Mouse (Mus musculus) kidney, embryonic 16.5 days (tissue): ENCODE measurements at regions not wholly inside any gene's neighbourhood (a gene's known extent, or its start where the extent isn't known, plus 50 kb on each side); places are given as distances from the start of the nearest gene placed in this dataset.

Experiments used
- ATAC-seq: fragments of 200-750 bp; cut with Nextera tagmentation; 2 replicates; pipeline ENCODE4 v1.8.0; 2017; ENCODE audit warnings: moderate TSS enrichment; ENCODE audit not compliant: low FRiP score, low TSS enrichment
- H3K27ac ChIP-seq: fragments of 300-500 bp; sonication (generic); 2 replicates; pipeline ENCODE4 v1.5.1; 2014; ENCODE audit warnings: low read length
- H3K27me3 ChIP-seq: fragments of 300-500 bp; sonication (generic); 2 replicates; pipeline ENCODE4 v1.6.1; 2014; ENCODE audit warnings: low read length, control low read depth, mixed read lengths; ENCODE audit not compliant: insufficient read depth
- H3K36me3 ChIP-seq: fragments of 300-500 bp; sonication (generic); 2 replicates; pipeline ENCODE4 v1.6.1; 2014; ENCODE audit warnings: low read length, control low read depth, mixed read lengths; ENCODE audit not compliant: insufficient read depth
- H3K4me1 ChIP-seq: fragments of 300-500 bp; sonication (generic); 2 replicates; pipeline ENCODE4 v1.6.1; 2014; ENCODE audit warnings: low read length, control low read depth, mixed read lengths; ENCODE audit not compliant: insufficient read depth
- H3K4me2 ChIP-seq: fragments of 300-500 bp; sonication (generic); replicated peaks from 2 replicates; pipeline ENCODE4 v1.6.1; 2014; ENCODE audit warnings: low read depth, low read length
- H3K4me3 ChIP-seq: fragments of 300-500 bp; sonication (generic); 2 replicates; pipeline ENCODE4 v1.5.1; 2014; ENCODE audit warnings: mild to moderate bottlenecking, low read length
- H3K9ac ChIP-seq: fragments of 300-500 bp; sonication (generic); replicated peaks from 2 replicates; pipeline ENCODE4 v1.6.1; 2014; ENCODE audit warnings: low read length
- H3K9me3 ChIP-seq: fragments of 300-500 bp; sonication (generic); 2 replicates; pipeline ENCODE4 v1.6.1; 2016; ENCODE audit warnings: low read length, control low read depth
- WGBS: fragments of 180-500 bp; shearing (Covaris S2); extraction: QIAGEN DNeasy Blood & Tissue Kit; methylation state at CpG from one replicate; pipeline ENCODE4 v1.1.7; 2014; 5-methylcytosine and 5-hydroxymethylcytosine counted together

GRCm38 (mm10) chr9:91711106-91711505 is 345.5 kb upstream of the Zic1 start:
- no peaks in the 10 kb centered on the region for H3K27me3 ChIP-seq
- no peak for ATAC-seq
- no peaks in the 10 kb centered on the region for H3K9me3 ChIP-seq
- WGBS: 65% methylated on average over 5 of the region's 5 CpGs
- H3K4me2 ChIP-seq: no peak overlapping the region
- no peaks in the 10 kb centered on the region for H3K36me3 ChIP-seq
- H3K4me1 ChIP-seq: no peaks in the 10 kb centered on the region
- no peak overlapping the region for H3K4me3 ChIP-seq
- H3K27ac ChIP-seq: no peak overlapping the region
- H3K9ac ChIP-seq: no peak overlapping the region

GRCm38 (mm10) chr9:91680859-91681258 is 315.2 kb upstream of the Zic1 start:
- Histone ChIP-seq H3K9me3 (no peaks in the 10 kb centered on the region), H3K36me3 (no peaks in the 10 kb centered on the region), H3K9ac (no peak overlapping the region), H3K27me3 (no peaks in the 10 kb centered on the region), H3K4me2 (no peak overlapping the region), H3K4me3 (no peak overlapping the region), H3K4me1 (no peaks in the 10 kb centered on the region), H3K27ac (no peak overlapping the region)
- ATAC-seq: no peak
- WGBS: 45% methylated on average over 6 of the region's 6 CpGs

- Histone ChIP-seq H3K4me3 (no peak overlapping the region), H3K4me2 (no peak overlapping the region), H3K36me3 (no peaks in the 10 kb centered on the region), H3K27me3 (no peaks in the 10 kb centered on the region), H3K27ac (no peak overlapping the region), H3K9ac (no peak overlapping the region), H3K9me3 (no peaks in the 10 kb centered on the region), H3K4me1 (no peaks in the 10 kb centered on the region)
- 71% methylated on average over 1 of the region's 1 CpGs for WGBS
- no peak for ATAC-seq
Measured at GRCm38 (mm10) chr9:91666667-91667066, 301.1 kb upstream of the Zic1 start.

GRCm38 (mm10) chr9:91660089-91660488 is 294.5 kb upstream of the Zic1 start:
- WGBS: 75% methylated on average over 2 of the region's 2 CpGs
- Histone ChIP-seq H3K27me3 (no peaks in the 10 kb centered on the region), H3K4me2 (no peak overlapping the region), H3K9me3 (no peaks in the 10 kb centered on the region), H3K9ac (no peak overlapping the region), H3K27ac (no peak overlapping the region), H3K4me1 (no peaks in the 10 kb centered on the region), H3K36me3 (no peaks in the 10 kb centered on the region), H3K4me3 (no peak overlapping the region)
- ATAC-seq: no peak

- no peak overlapping the region for H3K27ac ChIP-seq
- no peaks in the 10 kb centered on the region for H3K4me1 ChIP-seq
- H3K9me3 ChIP-seq: no peaks in the 10 kb centered on the region
- no peak overlapping the region for H3K4me2 ChIP-seq
- H3K27me3 ChIP-seq: no peaks in the 10 kb centered on the region
- H3K9ac ChIP-seq: no peak overlapping the region
- no peak for ATAC-seq
- H3K4me3 ChIP-seq: no peak overlapping the region
- no peaks in the 10 kb centered on the region for H3K36me3 ChIP-seq
- WGBS: 50% methylated on average over 4 of the region's 4 CpGs
Measured at GRCm38 (mm10) chr9:91654071-91654470, 288.5 kb upstream of the Zic1 start.

- Histone ChIP-seq H3K9ac (no peak overlapping the region), H3K9me3 (no peaks in the 10 kb centered on the region), H3K4me1 (no peaks in the 10 kb centered on the region), H3K36me3 (no peaks in the 10 kb centered on the region), H3K27ac (no peak overlapping the region), H3K4me2 (no peak overlapping the region), H3K27me3 (no peaks in the 10 kb centered on the region), H3K4me3 (no peak overlapping the region)
- 74% methylated on average over 8 of the region's 8 CpGs for WGBS
- ATAC-seq: no peak
Measured at GRCm38 (mm10) chr9:91652384-91653100, 286.9 kb upstream of the Zic1 start.

- Histone ChIP-seq H3K27me3 (no peaks in the 10 kb centered on the region), H3K27ac (no peak overlapping the region), H3K36me3 (no peaks in the 10 kb centered on the region), H3K4me1 (no peaks in the 10 kb centered on the region), H3K4me2 (no peak overlapping the region), H3K9me3 (no peaks in the 10 kb centered on the region), H3K4me3 (no peak overlapping the region), H3K9ac (no peak overlapping the region)
- WGBS: 74% methylated on average over 2 of the region's 2 CpGs
- no peak for ATAC-seq
Measured at GRCm38 (mm10) chr9:91610401-91610800, 244.8 kb upstream of the Zic1 start.

GRCm38 (mm10) chr9:91609457-91610166 is 244.0 kb upstream of the Zic1 start:
- Histone ChIP-seq H3K9ac (no peak overlapping the region), H3K36me3 (no peaks in the 10 kb centered on the region), H3K9me3 (no peaks in the 10 kb centered on the region), H3K27me3 (no peaks in the 10 kb centered on the region), H3K4me3 (no peak overlapping the region), H3K27ac (no peak overlapping the region), H3K4me1 (no peaks in the 10 kb centered on the region), H3K4me2 (no peak overlapping the region)
- ATAC-seq: no peak
- WGBS: 40% methylated on average over 10 of the region's 10 CpGs

GRCm38 (mm10) chr9:91601740-91602139 is 236.1 kb upstream of the Zic1 start:
- Histone ChIP-seq H3K27ac (no peak overlapping the region), H3K27me3 (no peaks in the 10 kb centered on the region), H3K36me3 (no peaks in the 10 kb centered on the region), H3K9me3 (no peaks in the 10 kb centered on the region), H3K4me1 (no peaks in the 10 kb centered on the region), H3K9ac (no peak overlapping the region), H3K4me2 (no peak overlapping the region), H3K4me3 (no peak overlapping the region)
- no peak for ATAC-seq
- WGBS: 73% methylated on average over 6 of the region's 6 CpGs

- 41% methylated on average over 4 of the region's 4 CpGs for WGBS
- no peaks in the 10 kb centered on the region for H3K27me3 ChIP-seq
- no peak overlapping the region for H3K4me2 ChIP-seq
- H3K27ac ChIP-seq: no peak overlapping the region
- H3K9ac ChIP-seq: no peak overlapping the region
- no peaks in the 10 kb centered on the region for H3K4me1 ChIP-seq
- ATAC-seq: no peak
- no peaks in the 10 kb centered on the region for H3K36me3 ChIP-seq
- no peaks in the 10 kb centered on the region for H3K9me3 ChIP-seq
- H3K4me3 ChIP-seq: no peak overlapping the region
Measured at GRCm38 (mm10) chr9:91591915-91592314, 226.3 kb upstream of the Zic1 start.
